20 mouse cellular contexts compared by ENCODE assay signal in the genomic region with DNA sequence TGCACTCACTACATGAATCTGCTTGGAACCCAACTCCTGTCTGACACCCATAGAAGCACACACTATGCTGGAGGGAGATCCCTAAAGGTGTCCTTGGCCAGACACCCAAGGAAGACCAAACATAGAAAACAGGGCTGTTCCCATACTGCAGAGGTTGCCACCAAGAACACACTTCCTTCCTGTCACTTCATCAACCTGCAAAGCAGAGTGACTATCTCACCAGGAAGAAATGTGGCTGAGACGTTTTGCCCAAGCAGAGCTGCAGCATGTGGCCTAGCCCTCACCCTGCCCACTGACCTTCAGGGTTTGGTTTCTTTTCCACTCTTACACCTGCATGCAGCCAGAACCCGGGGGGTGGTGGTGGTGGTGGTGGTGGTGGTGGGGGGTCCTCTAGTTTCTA. TPM values are rescaled to one million over a fixed set of nuclear protein-coding genes. Genes with fewer than 3 reads are reported as not detected.
DNase-seq lines count a peak whose midpoint lies in the region; ATAC-seq and TF ChIP-seq lines count a peak whose summit lies in the region.
"Had no signal": no experiment of that assay in that cellular context is flagged by ENCODE, and none has a peak within 500 bp of the region (broad histone marks: within the 10 kb centered on the region; RNA-seq: fewer than 3 reads in every experiment).

No protein-coding gene starts in this region.

- no peak for TF ChIP-seq CTCF in gastrocnemius, adult 2 months (IDR thresholded peaks at IDR 0.05)

- H3K27me3 ChIP-seq in megakaryocyte, embryonic 14.5 days (replicated peaks), result no peaks in the 10 kb centered on the region
- H3K27me3 ChIP-seq: embryonic facial prominence, embryonic 13.5 days; forebrain, embryonic 12.5 days; heart, embryonic 12.5 days had no signal

- H3K9me3 ChIP-seq in megakaryocyte, embryonic 14.5 days, result no peaks in the 10 kb centered on the region
- H3K9me3 ChIP-seq: embryonic facial prominence, embryonic 13.5 days; forebrain, embryonic 12.5 days; G1E; heart, embryonic 12.5 days; hindbrain, embryonic 10.5 days had no signal

- no peak overlapping the region for H3K4me3 ChIP-seq in gastrocnemius, adult 2 months
- H3K4me3 ChIP-seq in megakaryocyte, embryonic 14.5 days (replicated peaks), result peak overlapping the region; percentile 25
- H3K4me3 ChIP-seq: embryonic facial prominence, embryonic 13.5 days; forebrain, embryonic 12.5 days; heart, embryonic 12.5 days; hindbrain, embryonic 10.5 days had no signal

- intact Hi-C loops in gastrocnemius, adult 2 months (cut with DNase I), result no loop called here

- peaks cover 96% of the 10 kb centered on the region for H3K4me1 ChIP-seq in megakaryocyte, embryonic 14.5 days

- peak; percentile 23 for ATAC-seq in activated CD4-positive, CD25-positive, alpha-beta regulatory T cell, adult 4 months
- ATAC-seq: forebrain, embryonic 16.5 days had no signal

- no peak for DNase-seq in gastrocnemius, adult 2 months
- no peak for DNase-seq in gastrocnemius, postnatal 10 days
- DNase-seq in ovary, postnatal 36 days (ENCODE audit: low spot score), result no peak
- DNase-seq in adrenal gland, postnatal 36 days, result no peak
- DNase-seq in cerebellum, postnatal 10 days, result no peak
- DNase-seq: adrenal gland, postnatal 10 days; cerebellum, adult 11-12 months; cerebellum, adult 9-10 months; cerebellum, postnatal 36 days; gastrocnemius, postnatal 25 days had no signal

- peak overlapping the region; percentile 74 for H3K27ac ChIP-seq in gastrocnemius, adult 2 months
- H3K27ac ChIP-seq: embryonic facial prominence, embryonic 13.5 days; forebrain, embryonic 12.5 days; hindbrain, embryonic 10.5 days; hindbrain, embryonic 14.5 days had no signal

- H3K36me3 ChIP-seq in megakaryocyte, embryonic 14.5 days (replicated peaks; ENCODE audit: low read length), result peaks cover 75% of the 10 kb centered on the region

RNA-seq across cellular contexts. Expression of a gene that starts 31.3 kb away (rescaled TPM):
- 10 to 100 TPM in 1 of 2 experiments, 1 to 10 TPM in 1; 9.5 to 14.5 TPM for total RNA-seq in gastrocnemius, adult 2 months (2021)
- 1 to 10 TPM; 9.0 to 9.5 TPM for total RNA-seq in gastrocnemius, postnatal 10 days (2021)
- polyA plus RNA-seq in activated CD4-positive, CD25-positive, alpha-beta regulatory T cell, adult 4 months (2017; shearing (Covaris generic)), result under 1 TPM in 1 of 2 experiments, not detected in 1; 0.82 TPM
- polyA plus RNA-seq in megakaryocyte, embryonic 14.5 days (2012; ENCODE audit: insufficient read depth, low replicate concordance), result 4.7 and 13.7 TPM in 2 replicates
- 1 to 10 TPM; 1.9 to 2.7 TPM for total RNA-seq in adrenal gland, postnatal 36 days (2021)
- total RNA-seq: granulocyte monocyte progenitor cell, adult 5-6 weeks had no signal

RNA-seq across cellular contexts. Expression of a gene that starts 31.5 kb away (rescaled TPM):
- total RNA-seq in gastrocnemius, adult 2 months (2021), result 100 to 1,000 TPM; 312 to 399 TPM
- total RNA-seq in gastrocnemius, postnatal 10 days (2021), result 100 to 1,000 TPM; 236 to 268 TPM
- polyA plus RNA-seq in activated CD4-positive, CD25-positive, alpha-beta regulatory T cell, adult 4 months (2017; shearing (Covaris generic)), result 100 to 1,000 TPM; 231 to 276 TPM
- 31.7 and 195 TPM in 2 replicates for polyA plus RNA-seq in megakaryocyte, embryonic 14.5 days (2012; ENCODE audit: insufficient read depth, low replicate concordance)
- total RNA-seq in adrenal gland, postnatal 36 days (2021), result 100 to 1,000 TPM; 166 to 176 TPM

RNA-seq across cellular contexts. Expression of a gene that starts 31.8 kb away (rescaled TPM):
- total RNA-seq in gastrocnemius, adult 2 months (2021), result not detected
- under 1 TPM in 1 of 2 experiments, not detected in 1; 0.38 TPM for total RNA-seq in gastrocnemius, postnatal 10 days (2021)
- not detected for polyA plus RNA-seq in activated CD4-positive, CD25-positive, alpha-beta regulatory T cell, adult 4 months (2017; shearing (Covaris generic))
- 1.3 and 5.3 TPM in 2 replicates for polyA plus RNA-seq in megakaryocyte, embryonic 14.5 days (2012; ENCODE audit: insufficient read depth, low replicate concordance)
- total RNA-seq in adrenal gland, postnatal 36 days (2021), result under 1 TPM; 0.53 to 0.56 TPM
- total RNA-seq: gastrocnemius, postnatal 25 days had no signal

RNA-seq across cellular contexts. Expression of a gene that starts 46.3 kb away (rescaled TPM):
- total RNA-seq in gastrocnemius, adult 2 months (2021), result 10 to 100 TPM in 1 of 2 experiments, 1 to 10 TPM in 1; 3.5 to 18.9 TPM
- total RNA-seq in gastrocnemius, postnatal 10 days (2021), result 10 to 100 TPM; 25.3 to 28.4 TPM
- polyA plus RNA-seq in activated CD4-positive, CD25-positive, alpha-beta regulatory T cell, adult 4 months (2017; shearing (Covaris generic)), result not detected
- 0.20 TPM in 1 of 2 replicates, not detected in the other for polyA plus RNA-seq in megakaryocyte, embryonic 14.5 days (2012; ENCODE audit: insufficient read depth, low replicate concordance)
- under 1 TPM in 1 of 2 experiments, not detected in 1; 0.10 TPM for total RNA-seq in adrenal gland, postnatal 36 days (2021)
- total RNA-seq: granulocyte monocyte progenitor cell, adult 5-6 weeks had no signal
